10 mouse cellular contexts compared by ENCODE assay signal in the genomic region with DNA sequence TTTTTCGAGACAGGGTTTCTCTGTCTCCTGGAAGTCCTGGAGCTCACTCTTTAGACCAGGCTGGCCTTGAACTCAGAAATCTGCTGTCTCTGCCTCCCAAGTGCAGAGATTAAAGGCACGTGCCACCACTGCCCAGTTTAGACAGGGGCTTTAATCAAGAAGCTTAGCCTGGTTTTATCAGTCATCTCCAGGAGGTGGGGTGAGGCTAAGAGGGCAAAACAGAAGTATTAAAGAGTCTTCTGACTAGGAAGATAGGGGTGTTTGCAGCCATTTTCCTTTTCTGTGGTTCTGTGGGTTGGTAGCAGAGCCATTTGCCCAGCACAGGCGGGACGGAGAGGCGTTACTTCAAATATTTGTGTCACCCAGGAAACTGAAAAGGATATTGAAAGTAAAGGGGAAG. TPM values are rescaled to one million over a fixed set of nuclear protein-coding genes. Genes with fewer than 3 reads are reported as not detected.
DNase-seq lines count a peak whose midpoint lies in the region; ATAC-seq lines count a peak whose summit lies in the region.
"Had no signal": no experiment of that assay in that cellular context is flagged by ENCODE, and none has a peak within 500 bp of the region (broad histone marks: within the 10 kb centered on the region; RNA-seq: fewer than 3 reads in every experiment).

No protein-coding gene starts in this region.

- peaks cover 56% of the 10 kb centered on the region for H3K4me1 ChIP-seq in heart, embryonic 15.5 days (replicated peaks)
- peaks cover 64% of the 10 kb centered on the region for H3K4me1 ChIP-seq in embryonic facial prominence, embryonic 13.5 days

- H3K27ac ChIP-seq in heart, embryonic 15.5 days = peak overlapping the region; percentile 56
- peak overlapping the region; percentile 94 for H3K27ac ChIP-seq in embryonic facial prominence, embryonic 13.5 days

- peak overlapping the region; percentile 95; the same call in 1 of the 2 replicates for H3K4me3 ChIP-seq in heart, embryonic 15.5 days
- H3K4me3 ChIP-seq in embryonic facial prominence, embryonic 13.5 days = no peak overlapping the region

- no peak overlapping the region for H3K9ac ChIP-seq in heart, embryonic 15.5 days
- 0 out of 2 replicates have a peak overlapping the region, but pooled peaks have one; percentile 66 for H3K9ac ChIP-seq in embryonic facial prominence, embryonic 13.5 days

- ATAC-seq in heart, embryonic 15.5 days (replicated peaks; ENCODE audit: insufficient number of reproducible peaks, insufficient read depth, low FRiP score, low read depth) = no peak
- no peak for ATAC-seq in embryonic facial prominence, embryonic 13.5 days (ENCODE audit: insufficient number of reproducible peaks, insufficient read depth, low FRiP score, low TSS enrichment, low read depth)

- DNase-seq in heart, adult 8-10 months (ENCODE audit: low spot score) = no peak
- peak; percentile 43 for DNase-seq in A20 (ENCODE audit: low read depth, low spot score)
- peak; percentile 77 for DNase-seq in liver
- DNase-seq in thymus, postnatal 25 days = no peak
- DNase-seq in layer of hippocampus, adult 18-20 months (ENCODE audit: low spot score in 2 of 2) = no peak
- DNase-seq in left cerebral cortex, adult 8-10 months (ENCODE audit: low spot score in 2 of 2) = no peak
- DNase-seq: cerebellum, postnatal 14 days; kidney, postnatal 25 days had no signal

- no peaks in the 10 kb centered on the region for H3K9me3 ChIP-seq in heart, embryonic 15.5 days (replicated peaks)
- H3K9me3 ChIP-seq in embryonic facial prominence, embryonic 13.5 days = no peaks in the 10 kb centered on the region

- WGBS in heart, embryonic 15.5 days = 61% methylated on average over 5 of the region's 5 CpGs
- WGBS in embryonic facial prominence, embryonic 13.5 days = 78% methylated on average over 5 of the region's 5 CpGs

- peak overlapping the region; percentile 75; the same call in 1 of the 2 replicates for H3K4me2 ChIP-seq in heart, embryonic 15.5 days
- peak overlapping the region; percentile 87 for H3K4me2 ChIP-seq in embryonic facial prominence, embryonic 13.5 days

- no peaks in the 10 kb centered on the region for H3K36me3 ChIP-seq in heart, embryonic 15.5 days
- peaks cover 7% of the 10 kb centered on the region; the same call in 1 of the 2 replicates for H3K36me3 ChIP-seq in embryonic facial prominence, embryonic 13.5 days

- H3K27me3 ChIP-seq in heart, embryonic 15.5 days = no peaks in the 10 kb centered on the region
- H3K27me3 ChIP-seq in embryonic facial prominence, embryonic 13.5 days = no peaks in the 10 kb centered on the region

RNA-seq across cellular contexts. Expression of a gene that starts 1.1 kb away (rescaled TPM):
- polyA plus RNA-seq in heart, embryonic 15.5 days (2015; fragmentation: Nextera tagmentation; extraction: Ambion mirVana) = 154 and 173 TPM in 2 replicates
- 10 to 100 TPM; 16.4 to 44.3 (median 30.6) TPM for total RNA-seq in heart, adult 8-10 months (2022)
- 191 and 275 TPM in 2 replicates for polyA plus RNA-seq in embryonic facial prominence, embryonic 13.5 days (2015; fragmentation: Nextera tagmentation; extraction: Ambion mirVana)
- 10 to 100 TPM; 29.0 to 41.5 TPM for total RNA-seq in layer of hippocampus, adult 18-20 months (2021)
- total RNA-seq in left cerebral cortex, adult 8-10 months (2022) = 10 to 100 TPM; 19.8 to 39.6 (median 23.2) TPM

RNA-seq across cellular contexts. Expression of a gene that starts 4.4 kb away (rescaled TPM):
- polyA plus RNA-seq in heart, embryonic 15.5 days (2015; fragmentation: Nextera tagmentation; extraction: Ambion mirVana) = 44.7 and 52.5 TPM in 2 replicates
- total RNA-seq in heart, adult 8-10 months (2022) = 10 to 100 TPM; 26.4 to 30.7 (median 28.0) TPM
- polyA plus RNA-seq in embryonic facial prominence, embryonic 13.5 days (2015; fragmentation: Nextera tagmentation; extraction: Ambion mirVana) = 73.5 and 77.5 TPM in 2 replicates
- total RNA-seq in layer of hippocampus, adult 18-20 months (2021) = 10 to 100 TPM; 43.0 to 46.5 TPM
- 10 to 100 TPM; 36.8 to 41.5 (median 37.4) TPM for total RNA-seq in left cerebral cortex, adult 8-10 months (2022)

RNA-seq across cellular contexts. Expression of a gene that starts 6.2 kb away (rescaled TPM):
- polyA plus RNA-seq in heart, embryonic 15.5 days (2015; fragmentation: Nextera tagmentation; extraction: Ambion mirVana) = 30.1 and 36.8 TPM in 2 replicates
- 1 to 10 TPM; 2.0 to 2.6 (median 2.5) TPM for total RNA-seq in heart, adult 8-10 months (2022)
- polyA plus RNA-seq in embryonic facial prominence, embryonic 13.5 days (2015; fragmentation: Nextera tagmentation; extraction: Ambion mirVana) = 56.0 and 58.7 TPM in 2 replicates
- 10 to 100 TPM; 12.6 to 12.9 TPM for total RNA-seq in layer of hippocampus, adult 18-20 months (2021)
- total RNA-seq in left cerebral cortex, adult 8-10 months (2022) = 10 to 100 TPM; 14.4 to 17.8 (median 16.0) TPM

RNA-seq across cellular contexts. Expression of a gene that starts 21.4 kb away (rescaled TPM):
- polyA plus RNA-seq in heart, embryonic 15.5 days (2015; fragmentation: Nextera tagmentation; extraction: Ambion mirVana) = 25.3 and 34.7 TPM in 2 replicates
- 10 to 100 TPM; 23.6 to 25.6 (median 24.2) TPM for total RNA-seq in heart, adult 8-10 months (2022)
- polyA plus RNA-seq in embryonic facial prominence, embryonic 13.5 days (2015; fragmentation: Nextera tagmentation; extraction: Ambion mirVana) = 54.1 and 58.3 TPM in 2 replicates
- total RNA-seq in layer of hippocampus, adult 18-20 months (2021) = 10 to 100 TPM; 63.6 to 67.4 TPM
- total RNA-seq in left cerebral cortex, adult 8-10 months (2022) = 10 to 100 TPM; 56.5 to 64.4 (median 62.9) TPM

RNA-seq across cellular contexts. Expression of a gene that starts 31.8 kb away (rescaled TPM):
- 0.06 and 0.29 TPM in 2 replicates for polyA plus RNA-seq in heart, embryonic 15.5 days (2015; fragmentation: Nextera tagmentation; extraction: Ambion mirVana)
- total RNA-seq in heart, adult 8-10 months (2022) = not detected
- 0.21 and 0.24 TPM in 2 replicates for polyA plus RNA-seq in embryonic facial prominence, embryonic 13.5 days (2015; fragmentation: Nextera tagmentation; extraction: Ambion mirVana)
- total RNA-seq in layer of hippocampus, adult 18-20 months (2021) = under 1 TPM in 1 of 2 experiments, not detected in 1; 0.25 TPM
- under 1 TPM in 1 of 4 experiments, not detected in 3; 0.16 TPM for total RNA-seq in left cerebral cortex, adult 8-10 months (2022)

Comparison
In these comparisons a context has a peak if more than half of its experiments do, and no peak if none do; other contexts are left out.
1. DNase-seq: peak in A20 (single experiment) and liver (single experiment); none in heart, adult 8-10 months (single experiment), thymus, postnatal 25 days (single experiment), layer of hippocampus, adult 18-20 months (0 of 2) and left cerebral cortex, adult 8-10 months (0 of 2).